Mouse (Mus musculus) cerebellum, postnatal 36 days (tissue): ENCODE results near the gene Hnrnpab.

Source experiments
- DNase-seq, 2 experiments: peaks; one replicate each; pipeline ENCODE4 v3.0.0; 2021 to 2022; ENCODE audit warnings: mixed read lengths in 2 of 2

The Hnrnpab gene

DNA sequence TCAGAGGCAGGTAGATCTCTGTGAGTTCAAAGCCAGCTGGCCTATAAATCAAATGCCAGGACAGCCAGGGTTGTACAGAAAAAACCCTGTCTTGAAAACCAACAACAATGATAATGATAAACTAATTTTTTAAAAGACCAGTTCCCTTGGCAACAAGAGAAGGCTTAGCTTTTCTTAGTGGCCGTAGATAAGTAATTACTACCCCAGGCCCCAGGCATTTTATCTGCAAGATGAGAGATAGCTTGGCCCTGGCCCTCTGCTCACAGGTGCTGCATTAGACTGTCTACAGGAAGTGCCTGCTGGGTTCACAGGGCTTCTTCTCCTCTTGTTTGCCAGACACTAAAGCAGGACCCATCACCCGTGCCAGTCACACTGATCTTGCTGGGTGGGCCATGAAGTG is 51.6 kb downstream of the Hnrnpab start:
- no peak for DNase-seq

DNA sequence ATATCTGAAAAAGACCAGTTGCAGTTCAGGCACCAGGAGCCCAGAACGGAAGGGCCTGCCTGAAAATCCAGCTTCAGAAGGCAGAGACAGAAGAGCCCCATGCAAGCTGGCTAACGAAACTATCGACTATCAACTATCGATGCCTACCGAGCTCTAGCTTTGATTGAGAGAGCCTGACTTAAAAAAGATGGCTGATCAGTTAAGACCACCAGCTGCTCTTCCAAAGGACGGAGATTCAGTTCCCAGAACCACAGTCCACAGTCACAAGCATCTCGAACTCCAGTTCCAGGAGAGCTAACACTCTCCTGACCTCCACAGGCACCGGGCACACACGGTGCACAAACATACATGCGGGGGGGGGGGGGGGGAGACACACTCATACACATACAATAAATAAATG is 52.1 kb downstream of the Hnrnpab start:
- no peak for DNase-seq

- DNase-seq = no peak
Measured at GRCm38 (mm10) chr11:51552091-51552490, 54.6 kb downstream of the Hnrnpab start.

- no peak for DNase-seq
Measured at GRCm38 (mm10) chr11:51551253-51551652, 55.4 kb downstream of the Hnrnpab start.
